Mouse (Mus musculus): ENCODE measurements at regions not wholly inside any gene's neighbourhood (a gene's known extent, or its start where the extent isn't known, plus 50 kb on each side); places are given as distances from the start of the nearest gene placed in this dataset.

DNA sequence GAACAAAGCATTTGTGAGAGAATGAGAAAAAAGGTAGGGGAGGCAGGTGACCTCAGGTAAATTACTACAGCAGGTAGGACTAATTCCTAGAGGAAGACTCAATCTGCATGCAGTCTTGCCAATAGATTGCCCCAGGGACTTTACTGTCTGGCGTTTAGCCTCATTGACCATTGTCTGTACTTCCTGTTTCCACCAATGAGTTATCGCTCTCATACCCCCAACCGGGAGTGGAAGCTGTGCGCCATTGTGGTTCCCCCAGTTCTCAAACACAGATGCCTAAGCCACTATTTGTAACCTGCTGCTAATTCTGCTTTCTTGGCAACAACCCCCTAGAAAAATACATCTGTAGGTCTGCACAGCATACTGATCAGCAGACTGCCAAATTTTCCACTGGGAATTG, 65.5 kb upstream of the Tle4 start:
- Histone ChIP-seq H3K4me2 (no peak overlapping the region), H3K27ac (no peak overlapping the region), H3K27me3 (no peaks in the 10 kb centered on the region), H3K4me1 (no peaks in the 10 kb centered on the region), H3K9me3 (no peaks in the 10 kb centered on the region), H3K36me3 (no peaks in the 10 kb centered on the region), H3K4me3 (no peak overlapping the region), H3K9ac (no peak overlapping the region)
- 81% methylated on average over 4 of the region's 4 CpGs for whole genome bisulfite sequencing
- no peak for ATAC-seq (ENCODE audit: insufficient number of reproducible peaks, low FRiP score, low TSS enrichment, low read depth)

DNA sequence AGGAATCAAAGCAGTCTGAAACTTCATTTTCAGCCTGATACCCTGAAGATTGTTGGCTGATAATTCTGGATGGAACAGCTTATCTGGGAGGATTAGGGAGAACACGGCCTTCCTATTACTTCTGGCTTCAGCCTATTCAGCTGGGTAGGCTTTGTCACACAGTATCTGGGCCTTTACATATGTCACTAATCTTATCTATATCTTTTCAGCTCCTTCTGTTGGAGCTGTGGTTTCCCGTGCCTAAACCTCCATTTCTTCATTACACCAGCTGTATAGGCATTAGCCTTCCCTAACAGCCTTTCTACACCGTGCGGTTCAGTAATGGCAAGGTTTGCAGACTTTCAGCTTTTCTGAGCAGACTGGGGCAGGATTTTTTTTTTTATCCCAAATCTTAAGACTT, 61.9 kb upstream of the Tle4 start:
- WGBS: 77% methylated on average over 4 of the region's 4 CpGs
- ATAC-seq (ENCODE audit: insufficient number of reproducible peaks, low FRiP score, low TSS enrichment, low read depth): no peak
- Histone ChIP-seq H3K4me3 (no peak overlapping the region), H3K27me3 (no peaks in the 10 kb centered on the region), H3K27ac (no peak overlapping the region), H3K9ac (no peak overlapping the region), H3K36me3 (no peaks in the 10 kb centered on the region), H3K9me3 (no peaks in the 10 kb centered on the region), H3K4me2 (no peak overlapping the region), H3K4me1 (no peaks in the 10 kb centered on the region)

DNA sequence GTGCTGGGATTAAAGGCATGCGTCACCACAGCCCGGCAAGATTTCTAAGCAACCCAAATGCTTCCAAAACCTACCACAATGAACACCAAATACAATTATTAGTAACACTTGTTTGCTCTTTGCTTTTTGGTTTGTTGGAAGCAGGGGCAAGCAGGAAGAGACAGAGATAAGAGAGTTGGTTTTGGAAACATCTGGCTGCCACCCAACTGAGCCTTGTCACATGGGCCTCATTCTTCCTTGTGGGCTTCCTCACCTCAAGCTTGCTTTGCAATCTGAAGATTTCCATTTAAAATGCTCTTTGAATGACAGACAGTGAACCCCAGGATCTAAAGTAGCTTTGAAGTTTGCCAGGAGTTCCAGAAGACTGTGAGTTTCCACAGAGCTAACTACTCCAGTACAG, 60.6 kb upstream of the Tle4 start:
- H3K27me3 ChIP-seq: no peaks in the 10 kb centered on the region
- H3K4me1 ChIP-seq: no peaks in the 10 kb centered on the region
- H3K27ac ChIP-seq: no peak overlapping the region
- no peaks in the 10 kb centered on the region for H3K36me3 ChIP-seq
- no peak for ATAC-seq (ENCODE audit: insufficient number of reproducible peaks, low FRiP score, low TSS enrichment, low read depth)
- no peak overlapping the region for H3K4me3 ChIP-seq
- H3K9me3 ChIP-seq: no peaks in the 10 kb centered on the region
- WGBS: 90% methylated on average over 2 of the region's 2 CpGs
- no peak overlapping the region for H3K4me2 ChIP-seq
- no peak overlapping the region for H3K9ac ChIP-seq

DNA sequence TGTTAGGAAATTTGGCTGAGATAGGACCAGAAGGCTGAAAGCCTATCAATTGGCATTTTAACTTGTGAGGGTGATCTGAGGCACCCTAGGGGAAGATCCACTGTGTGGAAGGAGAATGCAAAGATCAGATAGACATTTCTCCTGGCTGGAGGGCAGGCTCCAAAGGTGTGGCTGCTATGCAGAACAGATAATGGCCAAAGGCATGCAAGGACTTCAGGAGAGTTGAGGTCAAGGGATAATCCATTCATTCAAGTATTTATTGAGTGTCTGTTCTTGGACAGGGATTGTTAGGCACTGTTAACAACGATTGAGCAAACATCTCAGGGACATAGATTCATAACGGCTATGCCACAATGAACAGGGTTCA, 58.2 kb upstream of the Tle4 start:
- Histone ChIP-seq H3K27ac (no peak overlapping the region), H3K9ac (no peak overlapping the region), H3K27me3 (no peaks in the 10 kb centered on the region), H3K4me3 (no peak overlapping the region), H3K36me3 (no peaks in the 10 kb centered on the region), H3K9me3 (no peaks in the 10 kb centered on the region), H3K4me1 (no peaks in the 10 kb centered on the region), H3K4me2 (no peak overlapping the region)
- ATAC-seq (ENCODE audit: insufficient number of reproducible peaks, low FRiP score, low TSS enrichment, low read depth): no peak
- WGBS: 62% methylated on average over 2 of the region's 2 CpGs

DNA sequence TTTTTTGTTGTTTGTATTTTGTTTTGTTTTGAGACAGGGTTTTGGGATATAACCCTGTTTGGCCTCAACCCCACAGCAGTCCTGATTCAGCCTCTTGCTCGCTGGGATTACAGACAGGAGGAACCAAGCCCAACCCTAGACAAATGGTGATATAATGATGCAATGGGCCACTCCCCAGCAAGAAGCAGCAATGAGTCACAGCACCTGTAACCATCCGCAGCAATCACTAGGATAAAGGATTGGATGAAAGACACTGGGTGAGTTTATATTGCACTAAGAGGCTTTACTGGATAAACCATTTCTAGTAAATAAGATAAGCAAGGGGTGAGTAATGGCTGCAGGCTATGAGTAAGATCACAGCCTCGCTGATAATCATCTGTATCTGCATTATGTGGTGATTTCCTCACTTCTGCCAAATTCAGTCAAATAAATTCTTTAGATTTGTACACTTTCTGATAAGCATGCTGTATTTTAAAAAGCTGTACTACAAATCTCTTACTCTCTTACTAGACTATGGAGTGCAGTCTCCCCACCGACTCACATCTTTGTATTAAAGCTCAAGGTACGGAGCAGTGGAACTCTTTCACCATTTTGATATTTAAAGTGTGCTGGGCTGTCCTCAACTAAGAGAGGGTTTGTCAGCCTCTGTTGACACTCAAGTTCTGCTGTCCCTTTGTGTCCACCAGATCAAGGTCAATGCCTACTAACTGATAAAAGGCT, 57.6 kb upstream of the Tle4 start:
- Histone ChIP-seq H3K9ac (no peak overlapping the region), H3K4me1 (no peaks in the 10 kb centered on the region)
- WGBS: 69% methylated on average over 5 of the region's 5 CpGs

More for the DNA sequence above, 57.6 kb upstream of the Tle4 start:
- H3K9me3 ChIP-seq: no peaks in the 10 kb centered on the region
- no peak overlapping the region for H3K27ac ChIP-seq
- no peak for ATAC-seq (ENCODE audit: insufficient number of reproducible peaks, low FRiP score, low TSS enrichment, low read depth)
- no peaks in the 10 kb centered on the region for H3K27me3 ChIP-seq
- no peaks in the 10 kb centered on the region for H3K36me3 ChIP-seq
- no peak overlapping the region for H3K4me2 ChIP-seq
- no peak overlapping the region for H3K4me3 ChIP-seq

All from limb, embryonic 15.5 days (tissue).